Mouse (Mus musculus) intestine, embryonic 14.5 days (tissue): ENCODE measurements around the gene Tmem79. TPM values are rescaled to one million over a fixed set of nuclear protein-coding genes. Genes with fewer than 3 reads are reported as not detected.

Experiments
- ATAC-seq: fragments of 200-750 bp; cut with Nextera tagmentation; replicated peaks from 2 replicates; pipeline ENCODE4 v1.8.0; 2017; ENCODE audit warnings: low read depth, moderate number of reproducible peaks, moderate TSS enrichment, moderate library complexity; ENCODE audit not compliant: low FRiP score, low TSS enrichment
- DNase-seq: peaks from one replicate; pipeline ENCODE4 v3.0.0-alpha.2; 2018; ENCODE audit warnings: low spot score
- H3K27ac ChIP-seq: fragments of 300-500 bp; sonication (generic); 2 replicates; pipeline ENCODE4 v1.5.1; 2014; ENCODE audit warnings: low read depth, mild to moderate bottlenecking, control low read depth
- H3K27me3 ChIP-seq: fragments of 300-500 bp; sonication (generic); replicated peaks from 2 replicates; pipeline ENCODE4 v1.6.1; 2014; ENCODE audit warnings: low read length, control low read depth; ENCODE audit not compliant: control insufficient read depth, insufficient read depth
- H3K36me3 ChIP-seq: fragments of 300-500 bp; sonication (generic); 2 replicates; pipeline ENCODE4 v1.6.1; 2014; ENCODE audit warnings: low read length, control low read depth; ENCODE audit not compliant: control insufficient read depth, insufficient read depth
- H3K4me1 ChIP-seq: fragments of 300-500 bp; sonication (generic); replicated peaks from 2 replicates; pipeline ENCODE4 v1.6.1; 2014; ENCODE audit warnings: low read length, control low read depth, mixed read lengths; ENCODE audit not compliant: control insufficient read depth, insufficient read depth
- H3K4me2 ChIP-seq: fragments of 300-500 bp; sonication (generic); 2 replicates; pipeline ENCODE4 v1.6.1; 2014; ENCODE audit warnings: low read length
- H3K4me3 ChIP-seq: fragments of 300-500 bp; sonication (generic); 2 replicates; pipeline ENCODE4 v1.5.1; 2014; ENCODE audit warnings: low read depth, low read length, control low read depth, mixed read lengths
- H3K9ac ChIP-seq: fragments of 300-500 bp; sonication (generic); 2 replicates; pipeline ENCODE4 v1.6.1; 2014; ENCODE audit warnings: mild to moderate bottlenecking, low read length
- H3K9me3 ChIP-seq: fragments of 300-500 bp; sonication (generic); 2 replicates; pipeline ENCODE4 v1.6.1; 2016; ENCODE audit warnings: low read length, control low read depth; ENCODE audit not compliant: control insufficient read depth
- WGBS: fragments of 180-500 bp; shearing (Covaris S2); extraction: QIAGEN DNeasy Blood & Tissue Kit; methylation state at CpG from one replicate; pipeline ENCODE4 v1.1.7; 2014; 5-methylcytosine and 5-hydroxymethylcytosine counted together
- polyA plus RNA-seq: library from polyadenylated mRNA; unstranded; fragments of >200 nt; fragmentation: Nextera tagmentation; extraction: Ambion mirVana; gene quantifications from 2 replicates; pipeline ENCODE4 v1.2.1, GENCODE M21; 2014

Gene Tmem79
- polyA plus RNA-seq, 1 experiment from 2014 or later = 17.3 TPM

GRCm38 (mm10) chr3:88361096-88361495 lies 25.1 kb upstream of the Tmem79 start:
- H3K27me3 ChIP-seq = peaks cover 13% of the 10 kb centered on the region
- 0 out of 2 replicates have a peak, but pooled peaks cover 4% of the 10 kb centered on the region for H3K4me1 ChIP-seq
- H3K36me3 ChIP-seq = peaks cover 67% of the 10 kb centered on the region
- no peak overlapping the region for H3K4me3 ChIP-seq
- no peak overlapping the region for H3K9ac ChIP-seq
- H3K27ac ChIP-seq = no peak overlapping the region
- H3K4me2 ChIP-seq = no peak overlapping the region
- DNase-seq (no peak), ATAC-seq (no peak)
- no peaks in the 10 kb centered on the region for H3K9me3 ChIP-seq
- WGBS = 68% methylated on average over 6 of the region's 6 CpGs

- Histone ChIP-seq H3K4me1 (0 out of 2 replicates have a peak, but pooled peaks cover 4% of the 10 kb centered on the region), H3K4me3 (no peak overlapping the region), H3K4me2 (no peak overlapping the region), H3K36me3 (peaks cover 78% of the 10 kb centered on the region), H3K9ac (no peak overlapping the region), H3K27me3 (peaks cover 2% of the 10 kb centered on the region), H3K9me3 (no peaks in the 10 kb centered on the region), H3K27ac (no peak overlapping the region)
- DNase-seq = no peak
- no peak for ATAC-seq
- WGBS = 67% methylated on average over 3 of the region's 3 CpGs
Observed at GRCm38 (mm10) chr3:88359989-88360388, 24.0 kb upstream of the Tmem79 start.

- Histone ChIP-seq H3K27me3 (no peaks in the 10 kb centered on the region; the same call in 1 of the 2 replicates), H3K4me3 (no peak overlapping the region), H3K9ac (no peak overlapping the region), H3K4me2 (no peak overlapping the region), H3K36me3 (peaks cover 82% of the 10 kb centered on the region), H3K27ac (no peak overlapping the region), H3K9me3 (no peaks in the 10 kb centered on the region), H3K4me1 (0 out of 2 replicates have a peak, but pooled peaks cover under 1% of the 10 kb centered on the region)
- 75% methylated on average over 5 of the region's 5 CpGs for WGBS
- DNase-seq = no peak
- no peak for ATAC-seq
Observed at GRCm38 (mm10) chr3:88359584-88359983, 23.6 kb upstream of the Tmem79 start.

- no peak overlapping the region for H3K9ac ChIP-seq
- ATAC-seq = no peak
Observed at GRCm38 (mm10) chr3:88354396-88355165, 18.6 kb upstream of the Tmem79 start.

GRCm38 (mm10) chr3:88352907-88353306 lies 17.0 kb upstream of the Tmem79 start:
- no peak overlapping the region for H3K4me2 ChIP-seq
- H3K4me1 ChIP-seq = no peaks in the 10 kb centered on the region
- no peak for ATAC-seq
- DNase-seq = no peak
- H3K27me3 ChIP-seq = no peaks in the 10 kb centered on the region
- 94% methylated on average over 9 of the region's 9 CpGs for WGBS
- no peak overlapping the region for H3K9ac ChIP-seq
- H3K27ac ChIP-seq = no peak overlapping the region
- H3K36me3 ChIP-seq = peaks cover 100% of the 10 kb centered on the region
- no peak overlapping the region for H3K4me3 ChIP-seq
- H3K9me3 ChIP-seq = no peaks in the 10 kb centered on the region

More at GRCm38 (mm10) chr3:88354396-88355165, 18.6 kb upstream of the Tmem79 start:
- H3K4me3 ChIP-seq = no peak overlapping the region
- no peak overlapping the region for H3K27ac ChIP-seq
- H3K4me2 ChIP-seq = no peak overlapping the region
- no peak for DNase-seq
- H3K36me3 ChIP-seq = peaks cover 100% of the 10 kb centered on the region
- no peaks in the 10 kb centered on the region for H3K4me1 ChIP-seq
- WGBS = 94% methylated on average over 8 of the region's 8 CpGs
- no peaks in the 10 kb centered on the region for H3K9me3 ChIP-seq
- H3K27me3 ChIP-seq = no peaks in the 10 kb centered on the region

GRCm38 (mm10) chr3:88350732-88351131 lies 14.8 kb upstream of the Tmem79 start:
- Histone ChIP-seq H3K27me3 (no peaks in the 10 kb centered on the region), H3K4me2 (no peak overlapping the region), H3K36me3 (peaks cover 99% of the 10 kb centered on the region), H3K9ac (no peak overlapping the region), H3K4me1 (no peaks in the 10 kb centered on the region), H3K27ac (no peak overlapping the region), H3K9me3 (no peaks in the 10 kb centered on the region), H3K4me3 (no peak overlapping the region)
- WGBS = 89% methylated on average over 13 of the region's 13 CpGs
- ATAC-seq (no peak), DNase-seq (no peak)

- H3K4me3 ChIP-seq = no peak overlapping the region
- ATAC-seq = no peak
- 76% methylated on average over 3 of the region's 3 CpGs for WGBS
Observed at GRCm38 (mm10) chr3:88339006-88339405, 3.1 kb upstream of the Tmem79 start.

GRCm38 (mm10) chr3:88338316-88338715 lies 2.4 kb upstream of the Tmem79 start:
- no peak overlapping the region; the same call in 1 of the 2 replicates for H3K4me2 ChIP-seq
- no peaks in the 10 kb centered on the region for H3K27me3 ChIP-seq
- no peak overlapping the region for H3K27ac ChIP-seq
- 88% methylated on average over 7 of the region's 7 CpGs for WGBS
- peaks cover 20% of the 10 kb centered on the region for H3K36me3 ChIP-seq
- no peak overlapping the region for H3K9ac ChIP-seq
- ATAC-seq (no peak), DNase-seq (no peak)
- H3K9me3 ChIP-seq = no peaks in the 10 kb centered on the region
- peaks cover 12% of the 10 kb centered on the region for H3K4me1 ChIP-seq
- no peak overlapping the region for H3K4me3 ChIP-seq

More at GRCm38 (mm10) chr3:88339006-88339405, 3.1 kb upstream of the Tmem79 start:
- Histone ChIP-seq H3K4me1 (peaks cover 12% of the 10 kb centered on the region), H3K4me2 (no peak overlapping the region), H3K9me3 (no peaks in the 10 kb centered on the region), H3K36me3 (peaks cover 27% of the 10 kb centered on the region), H3K9ac (no peak overlapping the region), H3K27ac (no peak overlapping the region), H3K27me3 (no peaks in the 10 kb centered on the region)
- DNase-seq = no peak
